Mouse (Mus musculus) limb, embryonic 10.5 days (tissue): ENCODE results near the gene Glb1l3. TPM values are rescaled to one million over a fixed set of nuclear protein-coding genes. Genes with fewer than 3 reads are reported as not detected.

Experiments used
- DNase-seq: peaks from one replicate; pipeline ENCODE4 v3.0.0-alpha.2; 2017; ENCODE audit warnings: low spot score
- H3K27ac ChIP-seq: fragments of 300-500 bp; sonication (generic); 2 replicates; pipeline ENCODE4 v1.5.1; 2016; ENCODE audit warnings: mild to moderate bottlenecking
- H3K27me3 ChIP-seq: fragments of 300-500 bp; sonication (generic); 2 replicates; pipeline ENCODE4 v1.6.1; 2016; ENCODE audit warnings: low read depth, mild to moderate bottlenecking; ENCODE audit not compliant: poor library complexity, severe bottlenecking
- H3K36me3 ChIP-seq: fragments of 300-500 bp; sonication (generic); 2 replicates; pipeline ENCODE4 v1.6.1; 2016; ENCODE audit warnings: mild to moderate bottlenecking, moderate library complexity
- H3K4me1 ChIP-seq: fragments of 300-500 bp; sonication (generic); 2 replicates; pipeline ENCODE4 v1.6.1; 2016
- H3K4me3 ChIP-seq: fragments of 300-500 bp; sonication (generic); 2 replicates; pipeline ENCODE4 v1.5.1; 2016; ENCODE audit warnings: mild to moderate bottlenecking, moderate library complexity
- H3K9me3 ChIP-seq: fragments of 300-500 bp; sonication (generic); replicated peaks from 2 replicates; pipeline ENCODE4 v1.6.1; 2016; ENCODE audit warnings: mild to moderate bottlenecking
- WGBS: fragments of 180-500 bp; shearing (Covaris S2); methylation state at CpG from one replicate; pipeline ENCODE4 v1.1.7; 2016; 5-methylcytosine and 5-hydroxymethylcytosine counted together
- polyA plus RNA-seq: library from polyadenylated mRNA; unstranded; fragments of >200 nt; fragmentation: Nextera tagmentation; extraction: Ambion mirVana; gene quantifications from 2 replicates; pipeline ENCODE4 v1.2.1, GENCODE M21; 2016

Gene Glb1l3
- polyA plus RNA-seq, 1 experiment from 2014 or later = not detected

GRCm38 (mm10) chr9:26776122-26776902 is 84.4 kb downstream of the Glb1l3 start:
- Histone ChIP-seq H3K36me3 (no peaks in the 10 kb centered on the region), H3K4me1 (no peaks in the 10 kb centered on the region), H3K9me3 (no peaks in the 10 kb centered on the region), H3K27me3 (no peaks in the 10 kb centered on the region), H3K4me3 (no peak overlapping the region), H3K27ac (no peak overlapping the region)
- 67% methylated on average over 6 of the region's 6 CpGs for WGBS
- DNase-seq = no peak

GRCm38 (mm10) chr9:26775700-26776099 is 85.0 kb downstream of the Glb1l3 start:
- Histone ChIP-seq H3K27me3 (no peaks in the 10 kb centered on the region), H3K9me3 (no peaks in the 10 kb centered on the region), H3K36me3 (no peaks in the 10 kb centered on the region), H3K4me3 (no peak overlapping the region), H3K4me1 (no peaks in the 10 kb centered on the region), H3K27ac (no peak overlapping the region)
- no peak for DNase-seq
- 90% methylated on average over 2 of the region's 2 CpGs for WGBS

- Histone ChIP-seq H3K4me3 (no peak overlapping the region), H3K27ac (no peak overlapping the region), H3K4me1 (no peaks in the 10 kb centered on the region), H3K36me3 (no peaks in the 10 kb centered on the region), H3K9me3 (no peaks in the 10 kb centered on the region), H3K27me3 (no peaks in the 10 kb centered on the region)
- WGBS = 83% methylated on average over 3 of the region's 3 CpGs
- DNase-seq = no peak
Observed at GRCm38 (mm10) chr9:26768181-26768580, 92.5 kb downstream of the Glb1l3 start.

Other genes with a start within 250 kb of the Glb1l3 start
- 0.05 and 0.21 TPM in 2 replicates for gene B3gat1, start 127.2 kb downstream of the Glb1l3 start, polyA plus RNA-seq
- 3.6 and 4.6 TPM in 2 replicates for gene Glb1l2, start 54.4 kb downstream of the Glb1l3 start, polyA plus RNA-seq
- gene Gm1110, start 62.2 kb upstream of the Glb1l3 start, polyA plus RNA-seq = not detected in 2 replicates
- gene Acad8, start 138.7 kb upstream of the Glb1l3 start, polyA plus RNA-seq = 48.3 and 51.1 TPM in 2 replicates
- gene Thyn1, start 138.8 kb upstream of the Glb1l3 start, polyA plus RNA-seq = 170 and 185 TPM in 2 replicates
- gene Vps26b, start 169.2 kb upstream of the Glb1l3 start, polyA plus RNA-seq = 40.3 and 43.8 TPM in 2 replicates
- gene Ncapd3, start 169.3 kb upstream of the Glb1l3 start, polyA plus RNA-seq = 35.9 and 39.2 TPM in 2 replicates